Mouse (Mus musculus): ENCODE data around the gene Stbd1.

Gene Stbd1

DNA sequence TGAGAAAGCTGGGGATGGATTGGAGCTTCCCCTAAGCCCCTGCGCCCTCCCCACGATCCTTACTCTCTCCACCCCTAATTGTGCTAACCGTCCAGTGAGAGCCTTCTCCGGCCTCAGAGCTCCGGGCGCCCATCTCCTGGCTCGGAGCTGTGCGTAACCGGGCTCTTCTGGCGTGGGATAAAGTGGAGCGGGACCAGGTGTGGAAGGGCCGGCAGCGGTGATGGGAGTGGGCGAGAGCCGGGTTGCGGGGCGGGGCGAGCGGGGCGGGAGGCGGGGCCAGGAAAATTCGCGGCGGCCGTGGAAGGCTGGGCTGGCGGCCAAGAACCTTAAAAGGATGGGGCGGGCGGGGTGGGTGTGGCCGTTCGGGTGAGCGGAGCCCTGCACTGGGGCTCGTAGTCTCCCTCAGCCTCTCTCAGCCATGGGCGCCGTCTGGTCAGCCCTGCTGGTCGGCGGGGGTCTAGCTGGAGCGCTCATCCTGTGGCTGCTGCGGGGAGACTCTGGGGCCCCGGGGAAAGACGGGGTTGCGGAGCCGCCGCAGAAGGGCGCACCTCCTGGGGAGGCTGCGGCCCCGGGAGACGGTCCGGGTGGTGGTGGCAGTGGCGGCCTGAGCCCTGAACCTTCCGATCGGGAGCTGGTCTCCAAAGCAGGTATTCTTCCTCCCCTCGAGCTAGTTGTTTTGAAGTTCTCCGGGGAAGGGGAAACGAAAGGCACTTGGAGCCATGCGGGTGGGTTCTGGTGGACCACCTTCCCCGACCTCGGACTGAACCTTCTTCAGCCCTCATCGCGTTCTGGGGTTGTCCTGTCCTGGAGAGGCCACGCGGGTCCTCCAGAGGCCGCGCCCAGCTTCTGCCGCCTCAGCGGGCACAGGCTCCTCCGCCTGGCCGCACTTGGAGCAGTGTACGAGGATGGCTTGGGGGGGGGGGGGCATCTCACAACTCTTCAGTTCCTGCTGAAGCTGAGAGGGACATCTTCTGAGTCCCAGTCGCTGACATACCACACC is at the start of gene Stbd1:
Gene Stbd1 (plus strand): TSS at position 351 of the 1,000 bp plus-strand sequence.
- DNase-seq (ENCODE audit: extremely low read depth, insufficient read length, low spot score) = peak; percentile 83

DNA sequence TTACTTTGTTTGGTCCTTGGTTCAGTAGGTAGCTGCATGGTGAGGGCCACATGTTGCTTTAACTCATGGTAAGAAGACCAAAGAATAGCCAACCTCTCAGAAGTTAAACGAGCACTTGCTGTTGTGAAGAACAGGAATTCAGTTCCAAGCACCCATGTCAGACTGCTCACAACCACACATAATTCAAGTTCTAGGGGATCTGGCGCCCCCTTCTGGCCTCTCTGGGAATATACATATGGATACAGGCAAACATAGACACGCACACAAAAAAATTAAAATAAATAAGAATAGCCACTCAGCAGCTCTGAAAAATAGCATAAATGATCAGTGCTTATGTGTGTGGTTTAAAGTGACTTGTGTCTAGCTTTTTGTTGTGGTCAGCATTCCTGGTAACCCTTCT is 48.9 kb upstream of the Stbd1 start:
- DNase-seq (ENCODE audit: extremely low read depth, insufficient read length, low spot score) = no peak

DNA sequence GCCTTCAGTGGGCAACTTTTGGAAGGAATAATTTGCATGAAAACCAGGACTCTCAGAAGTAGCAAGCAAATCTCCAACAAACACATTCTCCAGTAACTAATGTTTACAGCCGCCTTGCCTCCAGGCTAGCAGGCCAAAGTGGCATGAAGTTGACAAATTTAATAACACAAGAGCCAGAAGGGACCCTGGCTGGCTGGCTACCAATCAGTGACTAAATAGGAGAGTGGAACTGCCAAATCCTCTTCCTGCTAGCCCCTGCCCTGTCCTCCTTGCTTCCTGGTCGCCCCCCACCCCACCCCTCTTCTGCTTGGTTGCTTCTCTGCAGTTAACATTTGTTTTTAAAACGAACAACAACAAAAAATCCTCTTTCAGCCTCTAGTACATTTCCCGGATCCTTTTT is 48.4 kb upstream of the Stbd1 start:
- DNase-seq (ENCODE audit: extremely low read depth, insufficient read length, low spot score) = no peak

DNA sequence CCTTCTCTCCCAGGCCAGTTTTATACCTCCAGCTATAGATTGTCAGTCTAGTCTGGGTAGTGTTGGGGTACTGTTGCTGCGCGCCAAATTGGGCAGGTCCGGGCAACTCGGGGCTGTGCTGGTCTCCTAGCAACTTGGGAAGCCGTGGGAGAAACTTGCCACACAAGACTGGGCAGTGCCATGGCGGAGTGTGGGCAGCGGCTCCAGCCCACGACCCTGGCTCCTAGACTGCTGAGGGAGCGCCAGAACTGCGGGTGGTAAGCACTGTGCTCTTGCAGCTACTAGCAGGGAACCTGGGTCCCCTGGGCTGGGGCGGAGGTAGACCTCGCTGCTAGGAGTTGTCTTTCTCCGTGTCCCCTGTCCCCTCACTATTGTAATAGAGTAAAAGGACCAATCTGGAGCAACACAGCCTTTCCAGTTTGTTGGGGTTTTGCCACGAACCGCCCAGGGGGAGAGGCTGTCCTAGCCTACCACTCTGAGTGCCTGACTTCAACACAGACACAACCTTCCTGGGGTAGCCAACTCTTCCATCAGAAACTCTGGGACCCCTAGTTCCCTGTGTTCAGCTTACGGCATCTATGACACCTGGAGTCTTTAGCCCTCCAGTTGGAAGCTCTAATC is 47.8 kb upstream of the Stbd1 start, which contains the start of gene Fam47e:
Gene Fam47e (plus strand): TSS at position 179 of the 621 bp plus-strand sequence.
- DNase-seq (ENCODE audit: extremely low read depth, insufficient read length, low spot score) = no peak

DNA sequence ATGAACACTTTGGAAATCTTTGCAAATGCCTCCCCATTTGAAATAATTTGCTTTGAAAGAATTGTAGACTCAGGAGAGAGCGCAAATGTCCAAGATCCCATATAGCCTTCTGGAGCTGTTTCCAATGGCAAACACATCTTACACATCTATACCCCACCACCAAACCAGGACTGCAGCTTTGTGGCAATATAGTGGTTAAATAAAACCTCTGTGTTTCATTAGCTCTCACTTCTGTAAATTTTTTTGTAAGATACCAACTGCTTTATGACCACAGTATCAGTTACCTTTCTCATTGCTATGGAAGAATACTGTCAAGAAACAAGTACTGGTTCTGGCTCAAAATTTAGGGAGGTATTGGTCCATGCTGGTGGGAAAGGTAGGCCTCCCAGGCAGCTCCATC is 46.9 kb upstream of the Stbd1 start:
- DNase-seq (ENCODE audit: extremely low read depth, insufficient read length, low spot score) = no peak

DNA sequence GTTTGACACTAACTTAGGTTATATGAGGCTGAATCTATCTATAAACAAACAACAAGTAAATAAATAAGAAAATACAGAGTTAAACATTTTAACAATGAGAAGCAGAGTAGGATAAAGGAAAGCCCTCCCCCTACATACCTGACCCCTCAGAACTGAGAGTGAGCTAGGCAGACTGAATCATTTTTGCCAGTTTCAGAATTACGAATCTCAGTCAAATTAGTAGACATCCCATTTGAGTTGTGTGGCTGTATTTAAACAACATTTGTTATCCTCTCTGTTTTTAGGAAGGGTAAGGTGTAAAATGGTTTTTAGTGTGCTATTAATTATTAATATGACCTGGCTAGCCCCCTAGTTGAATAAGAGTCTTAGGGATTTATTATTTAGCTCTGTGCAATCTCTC is 45.3 kb upstream of the Stbd1 start:
- DNase-seq (ENCODE audit: extremely low read depth, insufficient read length, low spot score) = no peak

DNA sequence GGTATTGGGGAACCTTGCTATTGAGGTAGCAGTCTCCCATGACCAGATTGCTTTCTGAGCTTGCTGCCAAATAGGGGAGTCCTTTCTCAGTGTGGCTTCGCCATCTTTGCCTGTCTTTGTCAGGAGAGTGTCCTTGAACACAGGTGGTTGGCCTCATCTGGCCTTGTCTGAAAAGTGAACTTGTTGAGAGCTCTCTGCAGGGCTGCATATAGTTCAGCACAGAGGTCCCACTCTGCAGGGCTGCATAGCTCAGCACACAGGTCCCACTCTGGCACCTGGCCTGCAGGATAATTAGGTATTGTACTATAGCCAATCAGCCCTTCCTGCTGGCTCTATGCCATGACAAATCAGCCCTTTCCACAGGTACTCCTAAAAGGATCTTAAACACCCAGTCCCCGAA is 42.6 kb upstream of the Stbd1 start:
- no peak for DNase-seq (ENCODE audit: extremely low read depth, insufficient read length, low spot score)

DNA sequence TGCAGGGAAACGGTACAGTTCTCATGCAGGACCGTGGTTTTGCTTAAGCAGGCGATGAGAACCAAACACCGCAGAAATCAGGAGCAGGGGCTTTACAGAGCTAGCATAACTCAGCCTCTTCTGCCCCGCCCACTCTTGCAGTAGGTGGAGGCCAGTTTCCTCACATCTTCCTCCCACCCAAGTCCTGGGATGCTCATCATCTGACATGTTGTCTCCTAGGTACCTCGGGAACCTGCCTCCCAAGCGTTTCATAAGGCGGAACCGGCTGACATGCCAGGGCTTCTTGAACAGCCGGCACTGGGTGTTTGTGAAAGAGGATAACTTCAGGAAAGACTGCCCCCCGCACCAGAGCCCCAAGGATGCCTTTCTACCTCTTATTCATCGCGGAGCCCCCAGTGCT is 40.8 kb upstream of the Stbd1 start:
- DNase-seq (ENCODE audit: extremely low read depth, insufficient read length, low spot score) = no peak

DNA sequence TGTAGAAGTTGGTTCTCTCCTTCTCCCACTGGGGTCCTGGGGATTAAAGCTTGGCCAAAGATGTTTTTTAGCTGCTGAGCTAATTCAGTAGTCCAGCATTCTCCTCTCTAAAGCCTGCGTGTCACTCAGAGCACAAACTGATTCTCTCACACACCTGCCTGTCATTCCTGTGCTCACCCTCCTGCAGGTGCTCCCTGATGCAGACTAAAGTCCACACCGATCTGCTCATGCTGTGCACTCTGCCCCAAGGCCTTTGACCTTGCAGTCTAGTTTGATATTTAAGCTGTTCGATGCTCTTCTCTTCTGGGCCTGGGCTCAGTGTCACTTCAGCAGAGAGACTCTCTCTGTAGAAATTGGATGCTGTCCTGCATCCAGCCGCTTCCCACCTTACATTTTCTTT is 31.6 kb upstream of the Stbd1 start:
- DNase-seq (ENCODE audit: extremely low read depth, insufficient read length, low spot score) = no peak

DNA sequence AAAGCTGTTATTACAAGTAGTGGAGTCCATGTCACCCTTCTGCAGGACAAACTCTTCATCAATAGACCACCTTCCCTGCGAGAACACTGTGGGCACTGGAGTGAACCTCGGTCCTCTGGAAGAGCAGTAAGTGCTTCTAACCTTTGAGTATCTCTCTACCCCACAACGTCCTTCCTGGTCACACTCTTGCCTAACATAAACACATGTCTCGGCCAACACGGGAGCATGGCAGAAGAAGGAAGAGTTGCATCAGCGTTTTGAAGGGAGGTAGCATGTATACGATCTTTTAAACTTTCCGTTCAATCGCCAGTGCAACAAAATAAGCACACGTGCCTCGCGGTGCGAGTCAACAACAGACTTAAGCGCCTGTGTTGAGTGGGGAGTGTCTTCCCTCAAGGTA is 23.3 kb upstream of the Stbd1 start:
- DNase-seq (ENCODE audit: extremely low read depth, insufficient read length, low spot score) = no peak

DNA sequence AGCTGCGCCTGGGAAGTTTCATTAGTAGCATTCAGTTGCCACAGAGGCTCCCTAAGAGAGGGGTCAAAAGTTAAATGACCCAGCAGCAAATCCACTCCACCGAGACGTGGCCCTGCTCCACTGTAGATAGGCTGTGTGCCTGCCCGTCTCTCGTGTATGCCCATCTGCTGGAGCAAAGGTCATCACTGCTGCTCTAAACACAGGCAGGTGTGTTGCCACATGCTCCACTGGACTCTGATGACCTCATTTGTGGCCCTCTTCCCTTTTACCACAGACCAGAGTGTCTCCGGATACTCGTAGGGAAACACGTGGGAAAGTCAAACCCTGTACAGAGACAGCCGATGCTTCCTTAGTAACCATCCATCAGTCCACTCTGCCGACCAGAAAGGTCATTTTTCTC is 16.9 kb upstream of the Stbd1 start:
- DNase-seq (ENCODE audit: extremely low read depth, insufficient read length, low spot score) = no peak

DNA sequence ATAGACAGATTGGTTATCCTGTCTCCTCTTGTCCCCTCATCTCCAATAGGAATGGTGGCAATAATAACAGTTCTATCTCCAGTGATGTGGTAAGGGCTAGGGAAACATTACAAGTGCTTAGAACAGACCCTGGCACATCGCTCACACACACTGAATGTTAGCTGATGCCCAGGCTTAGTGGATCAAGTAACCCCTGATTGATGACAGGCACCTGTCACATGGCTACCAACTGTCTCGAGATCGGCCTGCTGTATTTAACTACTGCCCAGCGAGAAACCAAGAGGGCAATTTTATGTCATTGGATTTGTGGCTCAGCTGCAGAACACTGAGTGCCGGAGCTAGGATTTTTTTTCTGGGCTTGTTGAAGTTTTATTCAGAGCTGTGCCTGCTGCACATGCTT is 7.8 kb upstream of the Stbd1 start:
- no peak for DNase-seq (ENCODE audit: extremely low read depth, insufficient read length, low spot score)

DNA sequence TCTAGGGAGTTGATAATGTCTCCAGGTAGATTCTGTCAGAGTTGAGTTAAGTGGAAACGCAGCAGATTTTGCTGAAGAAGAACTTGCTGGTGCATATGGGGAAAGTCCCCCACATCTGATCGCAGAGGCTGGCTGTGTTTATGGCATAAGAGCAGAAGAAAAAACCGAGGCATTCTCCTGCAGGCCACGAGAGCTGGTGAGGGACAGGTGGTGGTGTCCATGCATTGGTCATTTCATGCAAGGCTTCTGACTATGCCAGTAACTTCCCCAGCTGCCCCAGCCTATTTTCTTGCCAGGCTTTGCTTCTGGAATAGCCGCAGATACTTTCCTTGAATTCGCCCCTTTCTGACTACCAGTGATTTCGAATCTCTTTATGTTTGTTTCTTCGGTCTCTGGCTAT is 6.0 kb upstream of the Stbd1 start:
- DNase-seq (ENCODE audit: extremely low read depth, insufficient read length, low spot score) = no peak

DNA sequence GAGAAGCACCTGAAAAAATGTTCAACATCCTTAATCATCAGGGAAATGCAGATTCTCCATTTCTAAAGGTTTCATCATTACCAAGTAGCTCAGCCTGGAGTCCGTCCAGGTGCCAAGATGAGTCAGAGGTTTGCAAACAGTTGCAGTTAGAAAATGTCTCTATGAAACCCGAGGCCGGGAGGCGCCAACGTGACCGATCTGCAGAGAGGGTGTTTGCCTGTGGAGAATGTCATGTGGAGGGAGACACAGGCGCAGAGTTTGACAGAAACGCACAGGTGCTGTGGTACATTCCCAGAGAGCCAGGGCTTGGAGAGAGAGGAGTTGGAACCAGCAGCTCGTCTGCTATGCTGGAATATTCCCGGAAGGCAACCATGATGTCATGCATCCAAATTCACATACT is 3.8 kb upstream of the Stbd1 start:
- peak; percentile 71 for DNase-seq (ENCODE audit: extremely low read depth, insufficient read length, low spot score)

DNA sequence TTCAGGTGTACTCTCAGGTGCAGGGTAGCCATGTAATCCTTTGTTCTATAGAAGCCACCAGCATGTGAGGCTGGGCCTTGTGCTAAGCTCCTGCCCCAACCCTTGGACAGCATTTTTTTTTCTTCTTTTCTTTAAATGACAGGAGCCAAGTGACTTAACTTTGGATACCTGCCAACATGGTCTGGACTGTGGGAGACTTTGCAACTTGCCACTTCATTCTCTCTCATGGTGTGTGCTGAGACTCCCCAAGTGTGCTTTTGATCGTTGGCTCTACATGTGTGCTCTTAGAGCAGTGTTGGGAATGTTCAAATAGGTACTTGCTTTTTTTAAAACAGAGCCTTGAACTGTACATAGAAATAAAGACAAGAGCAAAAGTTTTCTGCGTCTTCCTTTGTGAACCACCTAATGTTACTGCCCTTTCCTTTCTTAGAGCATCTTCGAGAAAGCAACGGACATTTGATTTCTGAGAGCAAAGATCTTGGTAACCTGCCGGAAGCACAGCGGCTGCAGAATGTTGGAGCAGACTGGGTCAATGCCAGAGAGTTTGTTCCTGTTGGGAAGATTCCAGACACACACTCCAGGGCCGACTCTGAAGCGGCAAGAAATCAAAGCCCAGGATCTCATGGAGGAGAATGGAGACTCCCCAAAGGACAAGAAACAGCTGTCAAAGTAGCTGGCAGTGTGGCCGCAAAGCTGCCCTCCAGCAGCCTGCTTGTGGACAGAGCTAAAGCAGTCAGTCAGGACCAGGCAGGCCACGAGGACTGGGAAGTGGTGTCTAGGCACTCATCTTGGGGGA is 1.8 kb downstream of the Stbd1 start:
- DNase-seq (ENCODE audit: extremely low read depth, insufficient read length, low spot score) = no peak

DNA sequence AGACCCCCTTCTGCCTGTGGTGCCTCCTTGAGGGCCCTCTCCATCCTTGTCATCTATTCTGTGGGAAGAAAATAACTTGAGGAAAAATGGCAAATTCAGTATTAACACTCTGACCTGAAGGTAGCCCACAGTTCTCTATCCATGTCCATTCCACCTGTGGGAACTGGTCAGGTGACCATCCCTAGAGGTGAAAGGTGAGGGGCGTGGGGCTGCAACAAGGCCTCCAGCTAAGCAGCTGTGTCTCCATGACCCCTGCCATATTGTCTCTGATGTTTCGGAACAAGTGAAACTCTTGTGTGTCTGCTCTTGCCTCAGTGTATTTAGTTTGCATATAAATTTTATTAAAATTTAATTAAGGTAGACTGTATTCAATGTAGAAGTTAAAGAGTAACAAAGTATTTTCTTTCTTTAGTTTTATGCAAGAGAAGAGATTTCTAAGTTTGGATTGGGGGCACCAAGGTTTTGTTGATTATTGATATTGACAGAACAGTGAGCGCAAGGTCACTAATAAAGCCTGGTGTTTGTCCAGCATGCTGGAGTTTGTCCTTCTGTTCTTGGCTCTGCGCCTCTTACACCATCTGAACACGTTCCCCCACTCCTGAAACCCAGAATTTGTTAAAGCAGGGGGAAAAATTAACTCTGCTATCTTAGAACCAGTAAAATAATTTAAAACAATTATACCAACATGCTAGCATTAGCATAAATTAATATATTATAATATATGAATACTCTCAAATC is 4.8 kb downstream of the Stbd1 start:
- no peak for DNase-seq (ENCODE audit: extremely low read depth, insufficient read length, low spot score)

DNA sequence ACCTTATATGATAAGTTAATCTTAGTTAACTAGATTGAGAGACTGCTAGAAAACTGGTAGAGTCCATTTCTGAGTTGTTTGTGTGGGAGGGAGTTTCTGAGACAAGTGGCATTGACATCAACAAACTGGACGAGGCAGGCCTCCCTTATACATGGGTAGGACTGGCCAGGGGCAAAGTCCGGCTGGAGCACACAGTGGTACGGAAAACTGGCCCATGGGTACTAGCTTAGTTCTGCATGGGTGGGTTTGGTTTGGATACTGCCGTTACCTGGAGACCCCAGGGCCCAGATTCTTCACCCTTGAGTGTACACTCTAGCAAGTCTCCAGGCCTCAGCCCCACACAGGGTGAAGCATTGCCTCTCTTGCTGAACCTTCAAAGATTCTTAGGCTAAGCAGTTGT is 9.9 kb downstream of the Stbd1 start:
- DNase-seq (ENCODE audit: extremely low read depth, insufficient read length, low spot score) = no peak

DNA sequence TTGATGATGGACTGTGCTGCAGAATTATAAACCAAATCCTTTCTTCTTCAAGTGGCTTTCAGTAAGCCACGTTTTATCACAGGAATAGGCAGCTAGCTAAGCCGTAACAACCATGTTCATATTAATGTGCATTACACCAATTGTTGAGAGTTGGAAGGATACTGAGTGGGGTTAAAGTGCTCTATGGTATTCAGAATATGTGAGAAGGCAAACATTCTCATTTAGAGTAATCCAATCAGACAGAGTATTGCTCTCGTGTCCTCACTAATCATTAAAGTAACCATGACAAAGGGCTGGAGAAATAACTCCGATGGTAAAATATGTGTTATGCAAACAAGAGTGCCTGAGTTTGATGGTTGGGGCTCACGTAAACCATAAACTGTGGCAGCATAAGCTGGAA is 19.0 kb downstream of the Stbd1 start:
- no peak for DNase-seq (ENCODE audit: extremely low read depth, insufficient read length, low spot score)

DNA sequence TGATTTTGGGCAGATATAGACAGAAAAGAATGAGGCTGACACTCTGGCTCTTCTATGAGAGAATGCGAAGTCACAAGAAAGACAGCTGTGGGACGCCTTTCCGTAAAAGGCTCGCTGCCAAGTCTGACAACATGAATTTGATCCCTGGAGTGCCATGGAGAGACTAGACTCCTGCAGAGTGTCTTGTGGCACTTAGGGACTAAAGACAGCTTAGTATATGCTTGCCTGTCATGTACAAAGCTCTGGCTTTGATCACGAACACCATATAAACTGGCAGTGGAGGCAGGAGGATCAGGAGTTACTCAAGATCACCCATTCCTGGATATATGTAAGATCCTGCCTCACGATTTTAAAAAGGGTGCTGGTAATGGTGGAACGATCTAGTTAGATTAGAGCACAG is 25.1 kb downstream of the Stbd1 start:
- no peak for DNase-seq (ENCODE audit: extremely low read depth, insufficient read length, low spot score)

DNA sequence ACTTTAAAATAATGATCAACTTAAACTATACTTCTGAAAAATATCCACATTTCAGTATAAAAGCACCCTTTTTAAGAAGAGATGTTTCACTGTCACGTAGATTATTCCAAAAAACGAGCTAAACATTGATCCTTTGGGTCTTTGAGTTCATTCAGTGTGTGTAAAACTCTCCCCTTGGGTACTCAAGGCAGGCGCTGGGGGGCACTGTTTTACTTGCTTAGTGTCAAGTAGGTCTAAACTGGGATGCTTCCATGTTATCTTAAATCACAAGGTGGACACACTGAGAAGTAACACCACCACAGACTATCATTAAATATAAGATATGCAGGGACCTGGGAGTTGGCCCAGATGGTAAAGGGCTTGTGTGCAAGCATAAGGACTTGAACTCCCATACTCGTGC is 30.7 kb downstream of the Stbd1 start:
- DNase-seq (ENCODE audit: extremely low read depth, insufficient read length, low spot score) = no peak

DNA sequence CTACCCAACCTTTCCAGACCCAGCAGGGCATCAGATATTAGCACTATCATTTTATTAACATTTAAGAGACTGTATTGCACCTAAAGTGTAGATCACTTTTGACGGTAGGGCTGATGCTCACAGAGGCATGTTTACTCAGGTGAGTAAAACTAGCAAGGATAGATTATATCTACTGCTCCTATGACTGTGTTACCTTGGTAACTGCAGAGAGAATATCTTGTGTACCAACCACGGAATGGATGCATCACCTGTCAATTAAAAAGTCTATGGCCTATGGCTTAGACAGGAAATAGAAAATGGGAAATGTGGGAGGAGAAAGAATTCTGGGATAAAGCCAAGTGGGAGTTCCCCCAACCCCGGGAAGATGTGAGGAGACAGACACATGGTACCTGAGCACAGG is 32.1 kb downstream of the Stbd1 start:
- no peak for DNase-seq (ENCODE audit: extremely low read depth, insufficient read length, low spot score)

Measured in 3134 (cell line).